Mouse (Mus musculus) testis, adult 2 months (tissue): ENCODE measurements around the gene Bhlha15.

Experiments
- CTCF ChIP-seq: fragments of 200-500 bp; IDR thresholded peaks from 2 replicates; pipeline ENCODE4 v1.5.1; 2012; ENCODE audit warnings: low read depth, mild to moderate bottlenecking, inconsistent platforms, low read length, moderate library complexity; ENCODE audit not compliant: control insufficient read depth, insufficient read depth, insufficient replicate concordance
- POLR2A ChIP-seq: fragments of 200-500 bp; IDR thresholded peaks from 2 replicates; pipeline ENCODE4 v1.6.1; 2012; ENCODE audit warnings: low read depth, mild to moderate bottlenecking, inconsistent platforms, low read length, moderate library complexity; ENCODE audit not compliant: control insufficient read depth

- TF ChIP-seq CTCF, result no peak
- no peak for TF ChIP-seq POLR2A
Measured at GRCm38 (mm10) chr5:144203398-144203959, 13.4 kb downstream of the Bhlha15 start.
